Mouse (Mus musculus) layer of hippocampus, postnatal 10 days (tissue): ENCODE measurements around the gene Pdgfa. TPM values are rescaled to one million over a fixed set of nuclear protein-coding genes. Genes with fewer than 3 reads are reported as not detected.
A peak's percentile ranks its signal among the peaks of the same experiment; 100 is the strongest.

Experiments used
- DNase-seq, 2 experiments: peaks; one replicate each; pipeline ENCODE4 v3.0.0; 2021; ENCODE audit warnings: low spot score in 2 of 2
- total RNA-seq, 2 experiments: library from RNA; stranded (reverse); gene quantifications; 2 replicates each; pipeline ENCODE4 v1.2.3; 2021

The Pdgfa gene
- total RNA-seq, 2 experiments from 2014 or later, result 49.2 to 58.5 TPM

- no peak for DNase-seq
These were observed 40.7 kb downstream of the Pdgfa start for GRCm38 (mm10) chr5:138956427-138956833.

- no peak for DNase-seq
These were observed 43.2 kb downstream of the Pdgfa start for GRCm38 (mm10) chr5:138953986-138954385.

- DNase-seq, result no peak
These were observed 44.2 kb downstream of the Pdgfa start for GRCm38 (mm10) chr5:138952969-138953368.

GRCm38 (mm10) chr5:138951305-138951704 lies 45.9 kb downstream of the Pdgfa start:
- DNase-seq, result no peak

GRCm38 (mm10) chr5:138949165-138949564 lies 48.0 kb downstream of the Pdgfa start:
- DNase-seq, result no peak

- peak; percentile 34 to 49 for DNase-seq
These were observed 48.9 kb downstream of the Pdgfa start for GRCm38 (mm10) chr5:138948031-138948980.

GRCm38 (mm10) chr5:138947487-138947886 lies 49.7 kb downstream of the Pdgfa start:
- no peak for DNase-seq

GRCm38 (mm10) chr5:138946931-138947330 lies 50.2 kb downstream of the Pdgfa start:
- DNase-seq, result no peak

GRCm38 (mm10) chr5:138945011-138945410 lies 52.2 kb downstream of the Pdgfa start:
- no peak for DNase-seq

- no peak for DNase-seq
These were observed 52.6 kb downstream of the Pdgfa start for GRCm38 (mm10) chr5:138944551-138944950.

- DNase-seq, result no peak
These were observed 55.3 kb downstream of the Pdgfa start for GRCm38 (mm10) chr5:138941842-138942241.

GRCm38 (mm10) chr5:138940576-138940975 lies 56.6 kb downstream of the Pdgfa start:
- DNase-seq, result no peak

GRCm38 (mm10) chr5:138938572-138939163 lies 58.5 kb downstream of the Pdgfa start:
- DNase-seq, result no peak

GRCm38 (mm10) chr5:138936399-138937089 lies 60.6 kb downstream of the Pdgfa start:
- DNase-seq, result no peak

- DNase-seq, result no peak
These were observed 62.6 kb downstream of the Pdgfa start for GRCm38 (mm10) chr5:138934540-138934939.

- DNase-seq, result no peak
These were observed 64.4 kb downstream of the Pdgfa start for GRCm38 (mm10) chr5:138932460-138933432.

- DNase-seq, result no peak
These were observed 65.3 kb downstream of the Pdgfa start for GRCm38 (mm10) chr5:138931836-138932235.

GRCm38 (mm10) chr5:138929879-138930507 lies 67.2 kb downstream of the Pdgfa start:
- DNase-seq, result no peak
